Mouse (Mus musculus): ENCODE data around the gene Adh7. TPM values are rescaled to one million over a fixed set of nuclear protein-coding genes. Genes with fewer than 3 reads are reported as not detected.

The Adh7 gene
- total RNA-seq, 2 experiments from 2014 or later = 0.20 to 0.28 TPM

DNA sequence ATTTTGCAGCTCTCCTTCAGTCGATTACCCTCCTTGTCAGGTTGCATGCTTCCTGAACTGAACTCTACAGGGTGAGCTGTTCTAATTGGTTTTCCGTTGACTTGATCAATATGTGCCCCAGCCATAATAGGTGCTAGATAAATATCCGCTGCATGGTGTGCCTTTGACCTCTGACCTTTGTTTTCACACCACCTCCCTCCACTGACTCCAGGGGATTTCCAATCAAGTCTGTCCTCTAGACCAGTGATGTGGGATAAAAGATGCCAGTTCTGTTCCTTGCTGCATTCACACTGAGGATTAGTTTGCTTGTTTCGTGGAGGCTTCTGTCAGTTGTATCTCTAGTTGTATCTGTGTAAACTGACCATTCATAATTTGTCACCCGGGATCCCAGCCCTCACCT is 36.6 kb downstream of the Adh7 start:
- no peak for DNase-seq

DNA sequence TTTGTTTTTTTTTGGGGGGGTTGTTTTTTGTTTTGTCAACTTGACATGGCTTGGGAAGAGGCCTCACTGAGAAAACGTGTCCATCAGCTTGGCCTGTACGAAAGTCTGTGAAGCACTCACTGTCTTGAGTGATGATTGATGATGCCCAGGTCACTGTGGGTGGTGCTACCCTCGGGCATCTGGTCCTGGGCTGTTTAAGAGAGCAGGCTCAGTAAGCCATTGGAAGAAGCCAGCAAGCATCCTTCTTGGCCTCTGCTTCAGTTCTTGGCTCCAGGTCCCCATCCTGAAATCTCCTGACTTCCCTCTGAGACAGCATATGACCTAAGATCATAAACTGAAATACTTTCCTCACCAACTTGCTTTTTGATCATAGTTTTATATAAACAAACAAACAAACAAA is 37.8 kb downstream of the Adh7 start:
- no peak for DNase-seq

DNA sequence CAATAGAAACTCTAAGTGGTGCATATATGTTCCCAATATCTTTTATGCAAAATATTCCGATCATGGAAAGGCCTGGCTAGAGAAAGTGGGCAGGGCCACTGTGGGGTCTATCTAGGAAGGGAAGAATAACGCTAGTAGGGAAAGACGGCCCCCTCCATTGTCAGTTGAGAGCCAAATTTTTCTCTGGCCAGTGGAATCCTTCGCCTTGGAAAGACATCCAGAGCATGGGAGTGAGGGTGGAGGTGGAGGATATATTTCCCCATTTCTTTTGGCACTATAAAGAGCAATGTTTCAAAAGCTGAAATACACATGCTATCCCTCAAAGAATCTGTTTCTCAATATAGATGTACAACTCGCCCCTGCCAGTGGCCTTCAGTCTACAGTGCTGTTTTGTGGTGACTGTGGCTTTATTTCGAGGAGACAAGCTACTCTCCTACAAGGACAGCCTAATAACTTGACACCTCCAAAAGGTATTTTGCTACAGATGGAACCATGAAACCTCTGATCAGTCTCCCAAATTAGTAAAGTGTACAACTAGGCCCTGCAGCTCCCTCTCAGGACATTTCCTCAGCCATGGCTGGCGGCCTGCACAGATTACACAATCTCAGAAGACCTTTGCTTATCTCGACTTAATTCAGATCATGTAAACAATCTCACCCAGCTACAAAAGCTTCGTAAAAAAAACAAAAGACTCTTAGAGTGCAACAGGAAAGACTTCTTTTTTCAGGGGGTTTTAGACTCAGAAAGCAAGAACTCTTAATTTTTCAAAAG is 38.4 kb downstream of the Adh7 start:
- DNase-seq = no peak

DNA sequence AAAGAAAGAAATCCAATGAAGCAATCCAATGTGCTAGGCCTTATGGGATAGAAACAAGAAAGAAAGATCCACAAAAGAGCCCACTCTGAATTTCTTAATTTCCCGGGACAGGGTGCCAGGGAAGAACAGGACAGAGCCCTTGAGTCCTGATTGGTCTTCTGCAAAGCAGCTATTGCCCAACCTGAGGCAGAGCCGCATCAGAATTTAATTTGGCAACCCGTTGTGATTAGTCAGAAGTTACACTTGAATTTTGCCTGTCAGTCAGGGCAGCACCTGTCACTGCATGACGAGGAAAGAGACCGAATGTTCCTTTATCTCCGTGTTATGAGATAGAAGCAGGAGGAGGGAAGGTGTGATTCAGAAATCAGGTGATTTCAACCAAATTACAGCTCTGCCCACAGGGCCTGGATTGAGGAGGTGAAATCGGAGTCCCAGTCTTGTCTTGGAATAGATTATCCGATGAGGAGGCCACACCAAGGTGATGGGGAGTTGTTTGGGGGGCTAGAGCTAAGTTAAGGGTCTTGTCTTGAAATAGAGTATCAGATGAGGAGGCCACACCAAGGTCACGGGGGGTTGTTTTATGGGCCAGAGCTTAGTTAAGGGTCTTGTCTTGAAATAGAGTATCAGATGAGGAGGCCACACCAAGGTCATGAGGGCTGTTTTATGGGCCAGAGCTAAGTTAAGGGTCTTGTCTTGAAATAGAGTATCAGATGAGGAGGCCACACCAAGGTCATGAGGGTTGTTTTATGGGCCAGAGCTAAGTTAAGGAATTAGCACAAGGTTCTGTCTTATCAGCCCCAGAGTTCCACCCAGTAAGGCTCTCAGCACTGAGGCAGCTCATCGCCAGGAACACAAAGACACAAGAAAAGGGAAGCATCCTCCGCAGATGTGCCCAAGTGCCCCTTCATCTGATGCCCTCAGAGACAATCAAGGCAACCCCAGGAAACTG is 43.4 kb downstream of the Adh7 start, which contains the start of gene Adh1:
Gene Adh1, plus strand, starts transcription at position 271 of the 949 bp plus-strand sequence.
- no peak for DNase-seq

DNA sequence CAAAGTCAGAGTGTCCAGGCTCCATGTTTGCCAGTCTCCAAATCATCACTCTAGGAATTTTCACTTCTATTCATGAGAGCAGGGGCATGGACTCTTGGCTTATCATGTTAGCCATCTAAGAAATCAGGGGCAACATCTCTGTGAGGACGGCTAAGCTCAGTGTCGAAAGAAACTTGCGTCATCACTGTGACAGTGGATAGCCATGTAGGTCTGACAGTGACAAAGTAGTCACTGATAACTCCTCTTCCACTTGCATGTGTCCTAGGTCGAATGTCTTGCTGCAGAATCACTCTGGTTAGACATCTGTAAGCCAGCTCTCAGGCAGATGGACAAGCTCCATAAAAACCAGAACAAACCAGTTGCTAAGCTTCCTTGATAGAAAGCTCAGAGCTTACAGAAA is 45.0 kb downstream of the Adh7 start:
- no peak for DNase-seq

DNA sequence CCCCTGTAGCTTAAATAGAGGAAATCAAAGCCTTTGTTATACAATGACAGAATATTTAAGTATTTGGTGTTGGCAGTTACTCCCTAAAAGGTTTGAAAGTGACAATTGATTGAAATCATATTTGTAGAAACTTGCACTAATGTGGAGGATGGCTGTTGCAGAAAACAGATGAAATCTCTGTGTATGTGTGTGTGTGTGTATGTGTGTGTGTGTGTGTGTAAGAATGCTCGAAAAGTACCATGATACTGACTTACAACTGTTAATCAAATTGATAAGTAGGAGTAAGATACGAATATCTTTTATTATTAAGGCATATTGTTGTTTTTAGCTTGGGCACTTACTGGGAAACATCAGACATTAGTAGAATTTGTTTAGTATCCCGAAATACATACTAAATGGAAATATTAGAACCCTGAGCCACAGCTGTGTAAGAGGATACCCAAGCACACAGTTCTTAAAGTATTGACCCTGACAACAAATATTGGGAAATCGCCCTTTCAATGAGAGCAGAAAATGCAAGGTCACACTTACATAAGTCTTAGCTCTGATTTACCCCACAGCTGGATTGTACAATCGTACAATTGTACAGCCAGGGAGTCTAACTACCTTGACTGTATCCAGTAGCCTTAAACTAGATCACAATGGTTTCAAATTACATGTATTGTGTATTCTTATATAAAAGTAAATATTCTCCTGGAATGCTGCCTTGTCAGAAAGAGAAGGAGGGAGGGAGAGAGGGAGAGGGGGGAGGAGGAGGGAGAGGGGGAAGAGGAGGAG is 45.8 kb downstream of the Adh7 start:
- DNase-seq = no peak

DNA sequence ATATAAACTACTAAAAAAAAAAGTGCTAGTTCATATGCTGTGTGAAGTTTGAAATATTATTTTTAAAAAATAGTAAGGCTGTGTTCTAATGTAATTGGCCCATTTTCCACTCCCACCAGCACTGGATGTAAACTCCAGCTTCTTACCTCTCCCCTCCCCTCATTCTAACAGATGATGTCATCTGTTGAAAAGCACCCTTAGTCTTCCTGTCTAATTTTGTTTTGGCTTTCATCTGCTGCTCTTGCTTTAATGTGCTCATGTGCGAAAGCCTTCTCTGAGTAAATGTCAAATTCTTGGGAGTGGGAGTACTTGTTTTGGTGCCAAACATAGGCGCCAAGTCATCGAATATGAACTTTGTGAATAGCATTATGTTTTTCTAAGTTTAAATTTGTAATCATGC is 47.1 kb downstream of the Adh7 start:
- DNase-seq = no peak

DNA sequence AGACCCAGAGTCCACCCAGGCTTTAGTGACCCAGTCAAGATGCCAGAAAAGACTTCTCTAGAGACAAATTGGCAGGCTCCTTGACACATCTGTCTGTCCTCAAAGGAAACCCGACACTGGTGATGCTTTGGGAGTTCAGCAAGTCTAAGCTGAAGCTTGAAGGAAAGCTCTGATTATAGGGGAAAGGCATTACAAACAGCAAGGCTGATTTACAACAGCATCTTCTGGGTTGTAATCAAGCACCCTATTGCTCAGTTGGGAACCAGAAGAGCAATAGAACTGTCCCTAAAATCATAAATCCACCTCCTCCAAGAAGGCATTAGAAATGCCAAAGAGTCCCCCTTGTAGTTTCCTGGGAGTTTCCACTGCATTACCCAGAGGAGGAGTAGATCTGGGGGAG is 52.9 kb downstream of the Adh7 start:
- no peak for DNase-seq

DNA sequence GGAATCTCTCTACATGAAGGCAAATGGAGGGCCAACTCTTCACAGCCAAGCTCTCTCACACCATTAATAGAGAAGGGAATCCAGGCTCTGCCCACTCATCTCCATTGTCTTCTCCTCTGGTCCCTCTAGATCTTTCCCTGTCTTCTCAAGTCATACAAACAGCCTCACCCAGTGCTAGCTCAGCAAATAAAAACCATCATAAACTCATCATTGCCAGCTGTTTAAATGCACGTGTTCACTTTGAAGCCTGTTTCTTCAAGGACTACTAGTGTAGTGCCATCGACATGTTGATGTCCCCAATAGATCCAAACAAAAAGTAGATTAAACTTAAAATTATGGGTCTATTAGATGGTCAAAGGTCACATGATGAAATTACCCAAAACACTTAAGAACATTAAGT is 53.7 kb downstream of the Adh7 start:
- no peak for DNase-seq

DNA sequence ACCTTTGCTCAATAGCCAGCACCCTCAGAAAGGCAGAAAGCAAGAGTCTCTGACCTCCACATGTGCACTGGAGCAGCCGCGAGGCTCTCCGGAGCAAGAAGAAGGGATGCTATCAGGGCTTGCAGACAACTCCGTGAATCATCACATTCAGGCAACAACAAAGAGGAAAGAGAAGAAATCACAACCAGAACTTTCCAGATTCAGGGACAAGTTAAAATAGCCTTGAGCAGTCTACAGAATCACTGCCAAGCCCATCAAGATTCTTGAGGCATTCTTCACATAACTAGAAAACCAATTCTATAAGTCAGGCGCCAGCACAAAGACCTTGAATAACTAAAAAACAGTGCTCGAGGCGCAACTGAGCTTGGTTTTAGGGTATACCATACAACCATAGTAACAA is 55.5 kb downstream of the Adh7 start:
- DNase-seq = no peak

DNA sequence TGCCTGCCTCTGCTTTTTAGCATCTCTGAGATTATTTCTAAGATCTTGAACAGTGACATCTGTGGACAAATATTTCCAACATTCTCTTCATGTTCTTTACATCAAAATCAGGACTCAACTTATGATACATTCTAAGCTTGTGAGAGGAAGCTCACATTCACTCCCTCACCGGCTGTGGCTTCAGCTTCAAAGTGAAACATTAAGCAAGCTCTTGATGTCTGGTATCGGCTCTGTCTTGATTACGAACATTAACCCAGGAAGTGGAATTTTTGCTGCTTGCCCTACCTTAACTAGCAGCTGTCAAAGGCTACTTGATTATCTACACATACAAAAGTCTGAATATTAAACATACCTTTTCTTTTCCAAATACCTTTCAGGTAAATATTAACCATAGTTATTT is 57.5 kb downstream of the Adh7 start:
- no peak for DNase-seq

DNA sequence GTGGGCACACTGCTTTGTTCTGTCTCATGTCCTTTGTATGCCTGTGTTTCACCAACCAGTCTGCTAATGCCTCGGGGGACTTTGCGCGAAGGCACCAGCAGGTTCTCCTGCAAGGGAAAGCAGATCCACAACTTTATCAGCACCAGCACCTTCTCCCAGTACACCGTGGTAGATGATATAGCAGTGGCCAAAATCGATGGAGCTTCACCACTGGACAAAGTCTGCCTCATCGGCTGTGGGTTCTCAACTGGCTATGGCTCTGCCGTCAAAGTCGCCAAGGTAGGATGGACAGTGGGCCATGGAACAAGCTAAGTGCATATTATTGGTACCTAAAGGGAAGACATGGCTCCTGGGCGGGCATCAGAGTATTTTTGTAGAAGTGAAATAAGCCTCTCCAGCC is 65.0 kb downstream of the Adh7 start:
- no peak for DNase-seq

Other genes with a start within 250 kb of the Adh7 start
- 1 to 10 TPM in 1 of 2 experiments, under 1 TPM in 1; 0.89 to 2.0 TPM for gene Dapp1, start 236.2 kb upstream of the Adh7 start, total RNA-seq (2021)
- 100 to 1,000 TPM; 191 to 209 TPM for gene 1110002E22Rik, start 152.7 kb upstream of the Adh7 start, total RNA-seq (2021)
- 1 to 10 TPM; 2.0 to 2.5 TPM for gene Gm5105, start 150.4 kb upstream of the Adh7 start, total RNA-seq (2021)
- 1 to 10 TPM; 4.2 to 4.5 TPM for gene Trmt10a, start 74.3 kb upstream of the Adh7 start, total RNA-seq (2021)
- gene Mttp, start 72.8 kb upstream of the Adh7 start, total RNA-seq (2021) = 1 to 10 TPM; 3.6 to 3.7 TPM
- gene 4930579F01Rik, start 23.9 kb upstream of the Adh7 start, total RNA-seq (2021) = not detected
- gene Adh1, start 43.2 kb downstream of the Adh7 start, total RNA-seq (2021) = 10 to 100 TPM; 24.6 to 58.4 TPM
- gene Adh6a, start 95.5 kb downstream of the Adh7 start, total RNA-seq (2021) = not detected
- gene Adh6b, start 124.0 kb downstream of the Adh7 start, total RNA-seq (2021) = under 1 TPM in 1 of 2 experiments, not detected in 1; 0.35 TPM
- gene Adh4, start 197.7 kb downstream of the Adh7 start, total RNA-seq (2021) = not detected
- gene Adh5, start 225.3 kb downstream of the Adh7 start, total RNA-seq (2021) = 10 to 100 TPM; 69.3 to 73.4 TPM

Data from gastrocnemius, postnatal 10 days (tissue).